Mouse (Mus musculus) embryonic facial prominence, embryonic 12.5 days (tissue): ENCODE data around the gene Gbe1. TPM values are rescaled to one million over a fixed set of nuclear protein-coding genes. Genes with fewer than 3 reads are reported as not detected.

Source experiments
- ATAC-seq: fragments of 200-750 bp; cut with Nextera tagmentation; 2 replicates; pipeline ENCODE4 v1.8.0; 2017; ENCODE audit not compliant: insufficient number of reproducible peaks, insufficient read depth, low FRiP score, low TSS enrichment
- H3K27ac ChIP-seq: fragments of 300-500 bp; sonication (generic); 2 replicates; pipeline ENCODE4 v1.5.1; 2016; ENCODE audit warnings: mild to moderate bottlenecking
- H3K27me3 ChIP-seq: fragments of 300-500 bp; sonication (generic); 2 replicates; pipeline ENCODE4 v1.6.1; 2016; ENCODE audit warnings: mild to moderate bottlenecking, moderate library complexity
- H3K36me3 ChIP-seq: fragments of 300-500 bp; sonication (generic); 2 replicates; pipeline ENCODE4 v1.6.1; 2016; ENCODE audit warnings: mild to moderate bottlenecking
- H3K4me1 ChIP-seq: fragments of 300-500 bp; sonication (generic); 2 replicates; pipeline ENCODE4 v1.6.1; 2016
- H3K4me2 ChIP-seq: fragments of 300-500 bp; sonication (generic); replicated peaks from 2 replicates; pipeline ENCODE4 v1.6.1; 2016; ENCODE audit warnings: mild to moderate bottlenecking, moderate library complexity
- H3K4me3 ChIP-seq: fragments of 300-500 bp; sonication (generic); 2 replicates; pipeline ENCODE4 v1.5.1; 2016; ENCODE audit warnings: mild to moderate bottlenecking
- H3K9ac ChIP-seq: fragments of 300-500 bp; sonication (generic); 2 replicates; pipeline ENCODE4 v1.6.1; 2016; ENCODE audit warnings: mild to moderate bottlenecking, moderate library complexity
- H3K9me3 ChIP-seq: fragments of 300-500 bp; sonication (generic); 2 replicates; pipeline ENCODE4 v1.6.1; 2016; ENCODE audit warnings: mild to moderate bottlenecking, moderate library complexity
- WGBS: fragments of 180-500 bp; shearing (Covaris S2); methylation state at CpG from one replicate; pipeline ENCODE4 v1.1.7; 2016; 5-methylcytosine and 5-hydroxymethylcytosine counted together
- polyA plus RNA-seq: library from polyadenylated mRNA; unstranded; fragments of >200 nt; fragmentation: Nextera tagmentation; extraction: Ambion mirVana; gene quantifications from 2 replicates; pipeline ENCODE4 v1.2.1, GENCODE M21; 2016

The Gbe1 gene
- polyA plus RNA-seq, 1 experiment from 2014 or later = 17.6 TPM

DNA sequence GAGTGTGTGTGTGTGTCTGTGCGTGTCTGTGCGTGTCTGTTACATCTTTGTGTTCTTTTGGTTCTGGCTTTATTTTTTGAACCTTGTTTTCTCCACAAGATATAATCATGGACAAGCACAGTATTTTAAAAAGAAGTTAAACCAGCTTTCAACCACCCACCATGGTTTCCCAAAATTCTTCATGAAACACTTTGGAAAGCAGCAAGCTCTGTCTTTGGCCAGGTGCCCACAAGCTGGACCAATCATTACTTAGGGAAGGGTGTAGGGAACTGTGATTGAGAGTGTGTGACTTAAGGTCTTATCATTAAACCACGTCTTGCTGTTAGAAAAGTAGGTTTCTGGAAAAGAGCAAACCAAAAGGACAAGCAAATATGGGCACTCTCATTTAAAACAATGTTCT is 288.6 kb downstream of the Gbe1 start:
- Histone ChIP-seq H3K27ac (no peak overlapping the region), H3K4me1 (no peaks in the 10 kb centered on the region), H3K9me3 (no peaks in the 10 kb centered on the region), H3K27me3 (no peaks in the 10 kb centered on the region), H3K4me3 (no peak overlapping the region), H3K36me3 (no peaks in the 10 kb centered on the region), H3K9ac (no peak overlapping the region), H3K4me2 (no peak overlapping the region)
- no peak for ATAC-seq
- 84% methylated on average over 3 of the region's 3 CpGs for WGBS

DNA sequence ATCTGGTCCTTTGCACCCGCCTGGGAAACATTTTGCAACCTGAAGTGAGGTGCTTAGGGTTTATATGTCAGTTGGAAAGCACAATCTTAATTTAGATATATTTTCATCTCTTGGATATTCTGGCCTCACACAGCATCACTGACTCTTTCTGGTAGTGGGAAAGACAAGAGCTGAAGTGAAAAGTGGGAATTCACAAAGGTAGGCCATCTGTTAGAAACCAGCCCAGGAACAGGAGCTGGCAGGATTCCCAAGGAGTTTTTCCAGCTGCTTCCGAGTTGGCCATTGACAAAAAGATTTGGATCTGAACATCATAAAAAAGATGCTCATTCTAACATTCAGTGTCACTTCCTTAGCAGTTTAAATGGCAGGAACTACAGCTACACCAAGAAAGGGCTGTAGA is 294.6 kb downstream of the Gbe1 start:
- 76% methylated on average over 2 of the region's 2 CpGs for WGBS
- no peak overlapping the region for H3K9ac ChIP-seq
- no peaks in the 10 kb centered on the region for H3K27me3 ChIP-seq
- no peaks in the 10 kb centered on the region for H3K4me1 ChIP-seq
- ATAC-seq = no peak
- H3K4me3 ChIP-seq = no peak overlapping the region
- no peaks in the 10 kb centered on the region for H3K9me3 ChIP-seq
- H3K27ac ChIP-seq = no peak overlapping the region
- no peaks in the 10 kb centered on the region for H3K36me3 ChIP-seq
- no peak overlapping the region for H3K4me2 ChIP-seq

DNA sequence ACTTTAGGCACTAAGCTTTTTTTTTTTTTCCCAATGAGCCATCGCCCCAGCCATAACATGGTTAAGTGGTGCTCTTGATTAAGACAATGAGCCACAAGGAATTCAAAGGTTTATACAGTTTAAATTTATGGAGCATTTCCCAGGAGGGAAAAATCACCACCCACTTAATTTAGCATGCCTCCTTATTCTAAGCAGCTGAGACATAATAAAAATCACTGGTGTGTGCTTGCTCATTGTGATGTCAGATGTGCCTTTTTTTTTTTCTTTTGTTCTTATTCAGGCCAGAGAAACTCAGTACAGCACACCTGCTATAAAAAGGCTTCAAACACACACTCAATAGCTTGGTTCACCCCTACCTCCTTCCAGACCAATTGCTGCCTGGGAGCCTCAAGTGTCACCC is 303.9 kb downstream of the Gbe1 start:
- no peaks in the 10 kb centered on the region for H3K4me1 ChIP-seq
- no peak for ATAC-seq
- H3K4me2 ChIP-seq = no peak overlapping the region
- WGBS = 88% methylated on average over 1 of the region's 1 CpGs
- H3K27ac ChIP-seq = no peak overlapping the region
- no peak overlapping the region for H3K9ac ChIP-seq
- no peaks in the 10 kb centered on the region for H3K27me3 ChIP-seq
- H3K9me3 ChIP-seq = no peaks in the 10 kb centered on the region
- H3K36me3 ChIP-seq = no peaks in the 10 kb centered on the region
- no peak overlapping the region for H3K4me3 ChIP-seq

DNA sequence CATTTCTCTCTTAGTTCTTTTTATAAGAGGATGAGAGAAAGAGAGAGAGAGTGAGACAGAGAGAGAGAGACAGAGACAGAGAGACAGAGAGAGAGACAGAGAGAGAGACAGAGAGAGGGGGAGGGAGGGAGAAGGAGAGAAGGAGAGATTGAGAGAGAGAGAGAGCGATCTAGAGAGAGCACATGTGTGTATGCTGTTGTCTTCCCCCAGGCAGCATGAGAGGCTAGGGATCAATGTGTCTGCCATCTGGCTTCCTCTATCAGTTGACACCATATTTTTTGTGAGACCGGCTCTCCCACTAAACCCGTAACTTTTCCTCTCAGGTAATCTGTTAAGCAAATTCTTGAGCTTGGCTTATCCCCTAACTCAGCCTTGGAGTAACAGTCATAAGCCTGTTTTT is 304.4 kb downstream of the Gbe1 start:
- Histone ChIP-seq H3K4me3 (no peak overlapping the region), H3K27ac (no peak overlapping the region), H3K9me3 (no peaks in the 10 kb centered on the region), H3K4me1 (no peaks in the 10 kb centered on the region), H3K4me2 (no peak overlapping the region), H3K36me3 (no peaks in the 10 kb centered on the region), H3K9ac (no peak overlapping the region), H3K27me3 (no peaks in the 10 kb centered on the region)
- WGBS = 82% methylated on average over 3 of the region's 3 CpGs
- ATAC-seq = no peak
